Mouse (Mus musculus) cortical plate, adult 2 months (tissue): ENCODE results near the gene Prtn3. TPM values are rescaled to one million over a fixed set of nuclear protein-coding genes. Genes with fewer than 3 reads are reported as not detected.
A peak's percentile ranks its signal among the peaks of the same experiment; 100 is the strongest.
"Not testable (repeated sequence)": the region's sequence is repeated elsewhere in the genome, so short reads cannot be mapped to it uniquely, and the experiment has no call there.

Experiments
- H3K27ac ChIP-seq: fragments of 200-500 bp; 2 replicates; pipeline ENCODE4 v1.5.1; 2012; ENCODE audit warnings: low read length, control low read depth, inconsistent platforms; ENCODE audit not compliant: insufficient read depth
- H3K4me1 ChIP-seq: fragments of 200-500 bp; 2 replicates; pipeline ENCODE4 v1.6.1; 2011; ENCODE audit warnings: low read length; ENCODE audit not compliant: control insufficient read depth, insufficient read depth
- H3K4me3 ChIP-seq: fragments of 200-500 bp; 2 replicates; pipeline ENCODE4 v1.5.1; 2011; ENCODE audit warnings: mild to moderate bottlenecking, low read length, control low read depth; ENCODE audit not compliant: insufficient read depth
- CTCF ChIP-seq: fragments of 200-500 bp; IDR thresholded peaks from 2 replicates; pipeline ENCODE4 v1.5.1; 2011; ENCODE audit warnings: mild to moderate bottlenecking, control low read depth, low read length; ENCODE audit not compliant: insufficient read depth; ENCODE audit errors: extremely low read depth
- POLR2A ChIP-seq: fragments of 200-500 bp; IDR thresholded peaks from 2 replicates; pipeline ENCODE4 v1.6.1; 2011; ENCODE audit warnings: mild to moderate bottlenecking, low read length, control low read depth; ENCODE audit not compliant: insufficient read depth; ENCODE audit errors: extremely low read depth
- polyA plus RNA-seq: library from polyadenylated mRNA; depleted of rRNA; stranded (reverse); fragments of >200 nt; gene quantifications from 2 replicates; pipeline ENCODE4 v1.2.3, GENCODE M21; 2012

The Prtn3 gene
- polyA plus RNA-seq, 1 experiment: 4.3 TPM

GRCm38 (mm10) chr10:79886054-79886453, 11.8 kb downstream of the Prtn3 start, which contains the start of gene Elane:
Gene Elane, plus strand, starts transcription at chr10:79886247.
- H3K27ac ChIP-seq: no peak within 1 kb of the TSS
- TF ChIP-seq POLR2A (no peak), CTCF (no peak)
- H3K4me3 ChIP-seq: no peak within 1 kb of the TSS
- H3K4me1 ChIP-seq: no peaks in the 10 kb centered on the region

DNA sequence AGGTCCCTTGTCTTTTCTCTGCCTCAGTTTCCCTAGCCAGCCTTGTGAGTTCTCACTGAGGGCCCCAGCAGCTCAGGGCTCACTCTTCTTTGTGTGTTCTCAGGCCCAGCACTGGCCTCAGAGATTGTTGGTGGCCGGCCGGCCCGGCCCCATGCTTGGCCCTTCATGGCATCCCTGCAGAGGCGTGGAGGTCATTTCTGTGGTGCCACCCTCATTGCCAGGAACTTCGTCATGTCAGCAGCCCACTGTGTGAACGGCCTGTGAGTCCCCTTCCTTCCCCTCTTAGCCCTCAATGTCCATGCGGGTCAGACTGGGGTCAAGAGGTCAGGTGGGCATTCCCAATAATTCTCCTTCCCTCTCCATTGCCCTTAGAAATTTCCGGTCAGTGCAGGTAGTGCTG, 12.3 kb downstream of the Prtn3 start:
- Histone ChIP-seq H3K4me1 (no peaks in the 10 kb centered on the region), H3K27ac (no peak overlapping the region), H3K4me3 (no peak overlapping the region)
- TF ChIP-seq CTCF: no peak
- no peak for TF ChIP-seq POLR2A

DNA sequence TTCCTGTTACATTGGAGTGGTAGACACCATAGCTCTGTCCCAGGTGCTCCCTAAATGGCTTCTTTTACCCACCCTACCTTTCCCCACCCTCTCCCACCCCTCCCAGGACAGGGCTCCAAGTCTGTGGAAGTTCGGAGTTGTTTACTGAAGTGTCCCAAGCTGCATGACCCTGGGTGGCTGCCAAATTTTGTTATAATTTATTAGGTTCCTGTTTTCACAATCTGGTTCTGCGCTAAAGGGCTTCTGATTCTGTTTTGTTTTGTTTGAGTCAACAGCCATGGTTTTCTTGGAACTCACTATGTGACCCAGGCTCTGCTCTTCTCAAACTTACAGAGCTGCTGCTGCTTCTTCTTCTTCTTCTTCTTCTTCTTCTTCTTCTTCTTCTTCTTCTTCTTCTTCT, 15.1 kb downstream of the Prtn3 start:
- no peaks in the 10 kb centered on the region for H3K4me1 ChIP-seq
- no peak overlapping the region for H3K4me3 ChIP-seq
- no peak for TF ChIP-seq POLR2A
- TF ChIP-seq CTCF: no peak
- H3K27ac ChIP-seq: no peak overlapping the region

- TF ChIP-seq CTCF: no peak
- no peak for TF ChIP-seq POLR2A
- H3K27ac ChIP-seq: no peak within 1 kb of the TSS
- no peak within 1 kb of the TSS for H3K4me3 ChIP-seq
- H3K4me1 ChIP-seq: no peaks in the 10 kb centered on the region
Measured at GRCm38 (mm10) chr10:79890670-79891069, 16.4 kb downstream of the Prtn3 start, which contains the start of gene Cfd. Gene Cfd, plus strand, starts transcription at chr10:79890853.

GRCm38 (mm10) chr10:79892451-79893118, 18.3 kb downstream of the Prtn3 start:
- H3K4me3 ChIP-seq, H3K4me1 ChIP-seq, H3K27ac ChIP-seq: not testable (repeated sequence)
- peak; percentile 66 for TF ChIP-seq CTCF

GRCm38 (mm10) chr10:79896306-79896705, 22.0 kb downstream of the Prtn3 start:
- TF ChIP-seq CTCF (no peak), POLR2A (no peak)
- H3K27ac ChIP-seq: no peak overlapping the region
- no peaks in the 10 kb centered on the region for H3K4me1 ChIP-seq
- H3K4me3 ChIP-seq: no peak overlapping the region

DNA sequence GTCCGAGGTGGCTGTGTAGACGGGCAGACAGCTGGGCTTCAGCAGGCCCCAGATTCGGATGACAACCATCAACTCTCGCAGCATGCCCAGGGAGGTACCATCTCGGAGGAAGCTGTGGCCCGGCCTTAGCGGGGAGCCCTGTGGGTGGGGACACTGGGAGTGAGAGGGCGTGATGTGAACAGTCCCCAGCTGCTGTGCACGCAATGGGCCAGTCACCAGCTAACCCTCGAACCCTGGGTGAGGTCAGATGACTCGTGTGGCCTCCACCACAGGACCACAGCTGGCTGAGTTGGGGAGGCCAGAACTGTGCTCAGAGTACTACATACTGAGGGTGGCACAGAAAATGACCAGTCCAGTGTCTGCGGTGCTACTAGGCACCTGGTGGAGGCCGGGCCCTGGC, 22.5 kb downstream of the Prtn3 start:
- Histone ChIP-seq H3K4me1 (no peaks in the 10 kb centered on the region), H3K4me3 (no peak overlapping the region), H3K27ac (no peak overlapping the region)
- TF ChIP-seq CTCF: no peak
- TF ChIP-seq POLR2A: no peak

GRCm38 (mm10) chr10:79897316-79898245, 23.3 kb downstream of the Prtn3 start:
- Histone ChIP-seq H3K27ac (no peak overlapping the region), H3K4me3 (no peak overlapping the region), H3K4me1 (no peaks in the 10 kb centered on the region)
- TF ChIP-seq POLR2A (no peak), CTCF (no peak)

DNA sequence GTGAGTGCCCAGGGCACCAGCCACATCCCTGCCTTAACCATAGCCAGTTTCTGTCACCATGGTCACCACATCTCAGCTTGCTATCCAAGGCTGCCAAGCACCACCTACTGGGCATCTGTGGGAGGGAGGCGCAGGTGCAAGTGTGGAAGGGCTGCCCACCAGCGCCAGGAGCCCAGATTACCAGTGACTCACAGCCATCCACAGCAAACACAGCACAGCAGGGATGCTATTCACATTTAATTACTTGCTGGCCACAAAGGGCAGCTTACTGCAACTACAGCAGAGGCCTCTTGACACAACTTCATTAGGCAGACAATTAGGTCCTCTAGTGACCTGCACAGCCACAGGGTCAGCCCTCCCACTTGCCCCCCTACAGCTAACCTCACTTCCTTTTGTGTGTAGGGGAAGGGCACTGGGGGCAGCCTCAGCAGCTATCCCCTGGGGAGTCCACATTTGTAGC, 26.7 kb downstream of the Prtn3 start:
- Histone ChIP-seq H3K4me1 (no peaks in the 10 kb centered on the region), H3K4me3 (no peak overlapping the region), H3K27ac (peak overlapping the region; percentile 24)
- TF ChIP-seq POLR2A (peak; percentile 39; the same call in 1 of the 2 replicates), CTCF (peak; percentile 24; the same call in 1 of the 2 replicates)
